Mouse (Mus musculus): ENCODE data around the gene 3110018I06Rik. TPM values are rescaled to one million over a fixed set of nuclear protein-coding genes. Genes with fewer than 3 reads are reported as not detected.

3110018I06Rik gene
- not detected in 2 replicates for polyA plus RNA-seq (2015; fragmentation: Nextera tagmentation; extraction: Ambion mirVana)

DNA sequence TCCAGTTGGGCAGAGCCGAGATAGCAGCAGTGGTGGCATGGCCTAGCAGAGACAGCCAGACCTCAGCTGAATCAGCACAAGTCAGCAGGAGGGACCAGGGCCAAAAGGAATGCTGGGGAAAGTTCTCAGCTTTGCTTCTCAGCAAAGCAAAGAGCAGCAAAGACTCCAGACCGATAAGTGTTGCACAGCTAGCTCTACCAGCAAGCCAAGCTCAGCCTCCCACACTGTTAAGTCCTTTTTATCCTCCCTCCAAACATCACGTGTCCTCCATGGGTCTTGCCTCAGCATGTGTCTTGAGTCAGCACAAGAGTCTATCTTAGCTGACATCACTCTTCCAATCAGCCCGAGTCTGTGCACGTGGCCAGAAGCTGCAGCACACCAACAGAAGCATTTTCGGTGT, at the start of gene 3110018I06Rik:
TSS of gene 3110018I06Rik (plus strand) at position 262 of the 400 bp plus-strand sequence.
- H3K36me3 ChIP-seq = no peaks in the 10 kb centered on the region
- no peak within 1 kb of the TSS for H3K4me3 ChIP-seq (replicated peaks)
- 62% methylated on average over 6 of the region's 6 CpGs for WGBS (ENCODE audit: insufficient replicate concordance)
- H3K4me1 ChIP-seq (replicated peaks) = no peaks in the 10 kb centered on the region
- ATAC-seq (ENCODE audit: low read depth) (no peak), DNase-seq (no peak)
- H3K9ac ChIP-seq = no peak within 1 kb of the TSS
- H3K27ac ChIP-seq = no peak within 1 kb of the TSS
- no peak within 1 kb of the TSS for H3K4me2 ChIP-seq
- no peaks in the 10 kb centered on the region for H3K9me3 ChIP-seq (replicated peaks)
- no peaks in the 10 kb centered on the region for H3K27me3 ChIP-seq

DNA sequence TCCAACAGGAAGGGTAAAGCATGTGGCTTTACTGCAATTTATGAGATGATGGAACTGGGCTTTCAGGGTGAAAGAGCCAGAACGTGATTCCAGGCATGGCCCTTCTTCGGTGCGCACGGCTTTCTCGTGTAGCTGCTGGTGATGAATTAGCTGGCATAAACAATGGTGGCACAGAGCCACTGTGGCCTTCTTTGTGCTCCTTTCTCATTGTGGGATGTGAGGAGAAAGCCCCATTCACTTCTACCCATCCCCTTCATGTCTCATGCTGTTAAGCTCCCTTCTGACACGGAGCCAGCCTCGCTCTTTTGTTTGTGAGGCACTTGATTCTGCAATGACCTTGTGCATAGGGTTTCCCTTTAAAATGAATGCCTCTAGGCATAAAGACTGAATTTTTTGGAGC, 43.8 kb upstream of the 3110018I06Rik start:
- H3K27me3 ChIP-seq = no peaks in the 10 kb centered on the region
- H3K4me2 ChIP-seq = no peak overlapping the region
- H3K4me1 ChIP-seq (replicated peaks) = no peaks in the 10 kb centered on the region
- no peaks in the 10 kb centered on the region for H3K36me3 ChIP-seq
- WGBS (ENCODE audit: insufficient replicate concordance) = 79% methylated on average over 7 of the region's 7 CpGs
- ATAC-seq (ENCODE audit: low read depth) (no peak), DNase-seq (no peak)
- no peaks in the 10 kb centered on the region for H3K9me3 ChIP-seq (replicated peaks)
- H3K4me3 ChIP-seq (replicated peaks) = no peak overlapping the region
- no peak overlapping the region for H3K9ac ChIP-seq
- no peak overlapping the region for H3K27ac ChIP-seq

DNA sequence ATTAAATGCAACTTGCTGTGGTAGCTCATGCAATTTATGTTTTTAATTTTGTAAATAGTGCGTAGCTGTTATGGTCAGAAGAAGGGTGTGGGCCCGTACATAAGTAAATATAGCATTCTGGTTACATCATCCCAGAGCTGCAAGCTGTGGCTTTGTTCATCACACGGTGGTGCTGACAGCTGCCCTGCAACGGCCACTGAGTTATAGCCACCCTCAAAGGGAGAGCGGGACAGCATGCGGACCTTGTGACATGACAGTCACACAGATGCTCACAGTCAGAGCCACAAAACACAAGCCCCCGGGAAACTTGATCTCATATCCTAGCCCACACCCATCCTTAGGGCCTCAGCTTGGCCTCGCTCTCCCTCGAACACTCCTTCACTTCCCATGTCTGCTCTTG, 30.6 kb upstream of the 3110018I06Rik start:
- Histone ChIP-seq H3K36me3 (no peaks in the 10 kb centered on the region), H3K4me3 (replicated peaks) (no peak overlapping the region), H3K4me2 (no peak overlapping the region), H3K27me3 (no peaks in the 10 kb centered on the region), H3K27ac (no peak overlapping the region), H3K9me3 (replicated peaks) (peaks cover 3% of the 10 kb centered on the region; the same call in 1 of the 2 replicates), H3K9ac (no peak overlapping the region), H3K4me1 (replicated peaks) (no peaks in the 10 kb centered on the region)
- 66% methylated on average over 9 of the region's 9 CpGs for WGBS (ENCODE audit: insufficient replicate concordance)
- DNase-seq = no peak
- no peak for ATAC-seq (ENCODE audit: low read depth)

DNA sequence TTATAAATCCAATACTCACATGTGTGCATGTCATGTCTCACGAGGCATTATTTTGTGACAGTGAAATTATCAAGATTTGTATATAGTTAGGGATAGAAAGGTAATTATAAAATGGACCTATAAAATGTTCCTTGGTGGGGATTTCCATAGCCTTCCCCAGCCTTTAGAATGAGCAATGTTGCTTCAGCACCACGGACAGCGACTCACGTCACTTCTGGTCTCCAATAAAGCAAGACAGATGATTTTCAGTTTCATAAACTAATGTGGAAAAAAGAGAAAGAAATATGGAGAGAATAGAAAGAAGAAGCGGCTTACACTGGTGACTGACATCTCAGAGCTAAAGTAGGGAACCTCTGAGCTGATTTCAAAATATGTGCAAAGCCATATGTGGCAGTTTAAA, 23.7 kb upstream of the 3110018I06Rik start:
- Histone ChIP-seq H3K4me1 (replicated peaks) (no peaks in the 10 kb centered on the region), H3K9me3 (replicated peaks) (no peaks in the 10 kb centered on the region; the same call in 1 of the 2 replicates), H3K4me3 (replicated peaks) (no peak overlapping the region), H3K9ac (no peak overlapping the region), H3K36me3 (no peaks in the 10 kb centered on the region), H3K4me2 (no peak overlapping the region), H3K27ac (no peak overlapping the region), H3K27me3 (no peaks in the 10 kb centered on the region)
- ATAC-seq (ENCODE audit: low read depth) = no peak
- WGBS (ENCODE audit: insufficient replicate concordance) = 11% methylated on average over 5 of the region's 5 CpGs
- no peak for DNase-seq

DNA sequence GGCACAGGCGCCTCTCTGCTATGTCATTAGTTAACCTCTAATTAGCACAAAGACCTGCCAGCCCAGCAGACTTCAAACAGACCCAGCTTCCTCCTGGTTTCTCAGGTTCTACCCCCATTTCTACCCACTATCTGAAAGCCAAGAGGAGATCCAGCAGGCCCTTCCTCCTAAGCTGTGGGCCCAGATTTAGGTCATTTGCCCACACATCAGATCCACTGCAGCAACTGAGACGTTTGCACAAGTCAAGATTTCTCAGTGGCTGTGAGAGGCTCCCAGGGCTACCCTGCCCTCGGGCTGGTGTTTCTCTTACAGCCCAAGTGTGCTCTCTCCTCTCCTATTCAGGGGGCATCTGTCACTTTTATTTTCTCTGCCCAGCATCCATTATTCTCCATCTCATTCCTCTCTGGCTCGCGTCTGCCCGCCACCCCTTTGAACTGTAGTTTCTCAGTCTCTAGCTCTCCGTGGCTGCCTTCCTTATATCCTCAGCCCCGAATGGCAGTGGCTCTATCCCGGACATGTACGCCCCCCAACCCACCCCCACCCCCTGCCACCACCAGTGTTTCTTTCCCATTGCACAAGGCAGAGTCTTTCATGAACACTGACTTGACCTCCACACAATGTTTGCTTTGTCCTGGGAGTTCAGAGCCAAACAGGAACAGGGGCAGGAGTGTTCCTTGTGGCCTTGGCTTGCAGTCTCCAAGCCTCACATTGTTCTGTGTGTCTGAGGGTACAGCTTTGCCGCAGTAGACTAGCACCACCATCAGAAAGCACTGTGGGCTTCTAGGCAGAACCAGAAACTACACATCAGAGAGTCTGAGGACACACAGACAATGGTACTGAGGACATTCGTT, 11.8 kb upstream of the 3110018I06Rik start:
- DNase-seq = no peak
- no peaks in the 10 kb centered on the region for H3K27me3 ChIP-seq
- WGBS (ENCODE audit: insufficient replicate concordance) = 56% methylated on average over 12 of the region's 12 CpGs
- no peak overlapping the region for H3K9ac ChIP-seq
- no peaks in the 10 kb centered on the region for H3K4me1 ChIP-seq (replicated peaks)
- H3K27ac ChIP-seq = no peak overlapping the region
- no peaks in the 10 kb centered on the region for H3K9me3 ChIP-seq (replicated peaks)
- ATAC-seq (ENCODE audit: low read depth) = no peak
- H3K36me3 ChIP-seq = no peaks in the 10 kb centered on the region
- no peak overlapping the region for H3K4me2 ChIP-seq
- H3K4me3 ChIP-seq (replicated peaks) = no peak overlapping the region

DNA sequence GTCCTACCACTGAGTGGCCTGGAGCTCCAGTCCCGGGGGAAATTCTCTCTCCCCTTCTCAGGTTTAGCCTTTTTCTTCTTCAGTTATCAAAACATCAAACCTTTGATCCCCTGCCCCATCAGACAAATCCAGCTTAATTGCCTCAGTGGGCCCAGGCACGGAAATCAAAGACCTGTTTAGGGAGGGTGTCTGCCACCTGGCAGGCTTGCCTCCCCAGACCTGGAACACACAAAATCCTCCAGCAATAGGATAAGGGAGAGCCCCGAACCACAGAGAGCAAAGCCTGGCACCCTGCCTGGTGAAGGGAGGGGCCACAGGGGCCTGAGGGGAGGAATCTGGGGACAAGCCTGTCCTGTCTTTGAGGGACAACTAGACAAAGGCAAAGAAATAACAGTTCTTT, 9.1 kb upstream of the 3110018I06Rik start:
- no peaks in the 10 kb centered on the region for H3K4me1 ChIP-seq (replicated peaks)
- no peak overlapping the region for H3K27ac ChIP-seq
- H3K4me2 ChIP-seq = no peak overlapping the region
- H3K9me3 ChIP-seq (replicated peaks) = no peaks in the 10 kb centered on the region
- ATAC-seq (ENCODE audit: low read depth) (no peak), DNase-seq (no peak)
- no peak overlapping the region for H3K4me3 ChIP-seq (replicated peaks)
- no peak overlapping the region for H3K9ac ChIP-seq
- H3K27me3 ChIP-seq = no peaks in the 10 kb centered on the region
- H3K36me3 ChIP-seq = no peaks in the 10 kb centered on the region
- WGBS (ENCODE audit: insufficient replicate concordance) = 10% methylated on average over 3 of the region's 3 CpGs

DNA sequence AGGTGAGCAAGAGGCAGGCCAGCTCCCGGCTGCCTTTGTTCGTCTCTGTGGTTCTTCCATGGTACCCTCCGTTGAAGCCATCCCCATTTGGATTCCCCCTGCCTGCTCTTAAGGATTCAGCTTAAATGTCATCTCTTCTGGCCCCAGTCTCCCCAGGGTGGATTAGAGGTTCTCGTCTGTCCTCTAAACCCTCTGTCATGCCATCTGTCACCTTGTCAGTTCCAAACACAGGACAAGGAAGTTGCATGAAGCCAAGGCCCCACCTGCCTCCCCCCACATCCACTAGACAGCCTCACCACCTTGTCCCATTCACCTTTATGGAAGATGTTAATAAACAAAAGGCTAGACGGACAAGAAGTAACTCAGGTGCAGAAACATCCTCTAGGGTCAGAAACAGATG, 5.4 kb upstream of the 3110018I06Rik start:
- 65% methylated on average over 5 of the region's 5 CpGs for WGBS (ENCODE audit: insufficient replicate concordance)
- no peak for ATAC-seq (ENCODE audit: low read depth)
- Histone ChIP-seq H3K4me3 (replicated peaks) (no peak overlapping the region), H3K27ac (no peak overlapping the region), H3K4me1 (replicated peaks) (no peaks in the 10 kb centered on the region), H3K9ac (no peak overlapping the region), H3K9me3 (replicated peaks) (no peaks in the 10 kb centered on the region), H3K4me2 (no peak overlapping the region), H3K36me3 (no peaks in the 10 kb centered on the region), H3K27me3 (no peaks in the 10 kb centered on the region)
- no peak for DNase-seq

DNA sequence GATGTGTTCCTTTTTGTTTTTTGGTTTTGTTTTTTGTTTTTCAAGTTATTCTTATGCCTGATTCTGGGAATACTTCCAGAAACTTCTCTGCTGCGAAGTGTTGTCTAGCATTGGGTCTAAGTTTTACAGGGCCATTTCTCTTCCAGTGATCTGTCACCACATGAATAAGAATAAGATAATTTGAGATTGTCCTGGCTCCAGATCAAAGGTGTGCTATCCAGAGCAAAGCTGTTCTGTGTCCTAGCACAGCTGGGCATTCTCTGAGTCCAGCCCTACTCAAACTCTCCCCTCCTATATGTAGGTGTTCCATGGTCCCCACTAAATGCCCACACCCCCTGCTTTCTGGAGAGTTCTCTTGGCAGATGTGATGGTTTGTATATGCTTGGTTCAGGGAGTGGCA, 2.9 kb downstream of the 3110018I06Rik start:
- Histone ChIP-seq H3K27me3 (no peaks in the 10 kb centered on the region), H3K27ac (no peak overlapping the region), H3K9me3 (replicated peaks) (no peaks in the 10 kb centered on the region), H3K4me3 (replicated peaks) (no peak overlapping the region), H3K4me1 (replicated peaks) (no peaks in the 10 kb centered on the region), H3K4me2 (no peak overlapping the region), H3K36me3 (no peaks in the 10 kb centered on the region), H3K9ac (no peak overlapping the region)
- ATAC-seq (ENCODE audit: low read depth) (no peak), DNase-seq (no peak)
- WGBS (ENCODE audit: insufficient replicate concordance) = 32% methylated on average over 1 of the region's 1 CpGs

DNA sequence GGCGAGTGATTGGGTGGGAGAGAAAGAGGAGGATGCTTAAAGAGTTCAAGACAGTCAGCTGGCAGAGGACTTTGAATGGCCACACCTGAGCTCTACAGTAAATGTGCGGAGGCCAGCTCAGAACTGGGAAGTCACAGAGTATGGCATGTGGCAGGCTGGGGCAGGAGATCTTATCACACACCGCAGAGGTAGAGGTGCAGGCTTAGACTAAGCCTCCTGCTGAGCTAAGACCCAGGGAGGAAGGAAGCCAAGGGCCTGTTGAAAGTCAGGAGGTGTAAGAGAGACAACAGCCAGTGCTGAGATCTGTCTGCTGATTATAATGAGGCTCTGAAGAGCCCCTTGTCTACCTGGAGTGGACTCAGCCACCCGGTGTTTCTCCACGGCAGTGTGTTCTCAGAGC, 8.5 kb downstream of the 3110018I06Rik start:
- Histone ChIP-seq H3K36me3 (no peaks in the 10 kb centered on the region), H3K27ac (no peak overlapping the region), H3K4me2 (no peak overlapping the region), H3K4me1 (replicated peaks) (no peaks in the 10 kb centered on the region), H3K9ac (no peak overlapping the region), H3K9me3 (replicated peaks) (0 out of 2 replicates have a peak, but pooled peaks cover 2% of the 10 kb centered on the region), H3K27me3 (no peaks in the 10 kb centered on the region), H3K4me3 (replicated peaks) (no peak overlapping the region)
- no peak for DNase-seq
- 59% methylated on average over 5 of the region's 5 CpGs for whole genome bisulfite sequencing (ENCODE audit: insufficient replicate concordance)
- no peak for ATAC-seq (ENCODE audit: low read depth)

DNA sequence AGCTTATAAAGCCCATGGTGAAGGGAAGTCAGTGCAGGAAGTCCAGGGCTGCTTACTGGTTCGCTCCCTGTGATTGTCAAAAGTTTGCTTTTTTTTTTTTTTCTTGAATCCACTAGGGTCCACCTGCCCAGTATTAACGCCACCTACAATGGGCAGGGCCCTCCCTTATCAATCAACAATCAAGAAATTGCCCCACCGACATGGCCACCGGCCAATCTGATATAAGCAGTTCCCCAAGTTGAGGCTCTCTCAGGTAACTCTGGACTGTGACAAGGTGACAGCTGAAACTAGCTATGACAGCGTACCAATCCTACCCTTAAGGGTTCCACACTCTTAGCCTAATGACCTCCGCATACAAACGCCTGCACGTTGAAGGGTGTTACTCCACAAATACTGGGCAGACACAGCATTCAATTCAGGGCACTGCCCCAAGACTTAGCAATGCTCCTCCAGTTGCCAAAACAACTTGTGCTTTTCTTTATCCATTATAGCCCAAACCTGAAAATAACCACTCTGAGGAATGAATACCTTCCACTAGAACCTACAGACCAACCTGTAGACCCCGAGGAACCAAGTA, 21.3 kb downstream of the 3110018I06Rik start:
- H3K36me3 ChIP-seq = no peaks in the 10 kb centered on the region
- WGBS (ENCODE audit: insufficient replicate concordance) = 56% methylated on average over 9 of the region's 9 CpGs
- H3K4me2 ChIP-seq = no peak overlapping the region
- ATAC-seq (ENCODE audit: low read depth) (no peak), DNase-seq (no peak)
- H3K9ac ChIP-seq = no peak overlapping the region
- H3K27ac ChIP-seq = no peak overlapping the region
- H3K9me3 ChIP-seq (replicated peaks) = no peaks in the 10 kb centered on the region; the same call in 1 of the 2 replicates
- no peaks in the 10 kb centered on the region for H3K4me1 ChIP-seq (replicated peaks)
- no peak overlapping the region for H3K4me3 ChIP-seq (replicated peaks)
- no peaks in the 10 kb centered on the region for H3K27me3 ChIP-seq

DNA sequence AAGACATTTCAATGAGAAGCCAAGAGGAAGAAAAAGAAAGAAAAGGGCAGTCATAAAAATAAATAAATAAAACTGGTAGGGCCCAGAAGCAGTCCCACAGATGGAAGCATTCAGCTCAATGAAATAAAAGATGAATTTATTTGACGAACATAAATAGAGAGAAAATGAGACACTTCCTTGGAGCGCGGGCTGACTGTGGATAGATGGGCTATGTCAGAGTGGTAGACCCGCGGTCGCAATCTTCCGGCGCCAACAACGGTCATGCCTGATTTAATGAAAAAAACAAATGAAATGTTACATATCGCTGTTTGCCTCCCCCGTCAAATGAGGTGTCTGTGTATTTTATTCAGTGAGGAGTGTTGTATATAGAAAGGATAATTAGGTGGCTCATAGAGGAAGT, 22.7 kb downstream of the 3110018I06Rik start:
- H3K4me1 ChIP-seq (replicated peaks) = no peaks in the 10 kb centered on the region
- H3K9ac ChIP-seq = no peak overlapping the region
- no peak overlapping the region for H3K4me2 ChIP-seq
- H3K4me3 ChIP-seq (replicated peaks) = no peak overlapping the region
- DNase-seq (no peak), ATAC-seq (ENCODE audit: low read depth) (no peak)
- no peaks in the 10 kb centered on the region for H3K36me3 ChIP-seq
- WGBS (ENCODE audit: insufficient replicate concordance) = 85% methylated on average over 11 of the region's 11 CpGs
- H3K27ac ChIP-seq = no peak overlapping the region
- no peaks in the 10 kb centered on the region for H3K27me3 ChIP-seq
- no peaks in the 10 kb centered on the region; the same call in 1 of the 2 replicates for H3K9me3 ChIP-seq (replicated peaks)
